Mouse (Mus musculus): ENCODE results near the gene Ndufa6. TPM values are rescaled to one million over a fixed set of nuclear protein-coding genes. Genes with fewer than 3 reads are reported as not detected.

Ndufa6 gene
- polyA plus RNA-seq, 1 experiment = 632 TPM

DNA sequence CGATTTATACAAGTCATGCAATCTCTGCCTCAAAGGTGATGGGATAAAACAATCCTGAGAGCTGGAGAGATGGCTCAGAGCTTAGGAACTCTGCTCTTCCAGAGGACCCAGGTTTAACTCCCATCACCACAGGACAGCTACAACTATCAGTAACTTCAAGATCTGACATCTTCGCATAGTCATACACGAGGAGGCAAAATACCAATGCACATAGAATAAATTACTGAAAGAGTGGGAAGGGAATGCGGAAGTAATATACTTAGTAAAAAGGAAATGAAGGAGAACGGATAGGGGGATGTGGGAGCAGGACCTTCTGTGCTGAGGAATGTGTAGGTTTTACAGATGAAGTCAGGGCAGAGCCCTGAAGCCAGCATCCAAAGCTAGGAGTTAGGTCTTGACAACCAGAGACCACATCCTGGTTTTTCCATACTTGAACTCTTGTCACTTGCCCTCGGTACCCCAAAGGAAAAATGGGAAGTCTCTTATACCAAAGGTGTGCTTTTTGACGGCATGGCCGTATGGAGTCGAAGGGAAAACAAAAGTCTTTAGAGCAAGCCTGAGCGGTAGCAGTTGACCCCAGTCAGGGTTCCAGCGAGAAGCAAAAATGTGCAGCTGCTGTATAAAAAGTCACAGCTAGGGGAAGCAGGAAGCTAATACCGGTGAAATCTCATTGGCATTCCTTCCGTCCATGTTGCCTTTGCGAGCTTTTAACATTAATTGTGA lies 7.4 kb downstream of the Ndufa6 start:
- Histone ChIP-seq H3K27me3 (replicated peaks; ENCODE audit: control insufficient read depth, insufficient read depth, low read length) (no peaks in the 10 kb centered on the region), H3K27ac (ENCODE audit: insufficient read depth, low read depth, low read length) (peak overlapping the region; percentile 86), H3K4me1 (ENCODE audit: control insufficient read depth, insufficient read depth, low read length) (peaks cover 31% of the 10 kb centered on the region), H3K4me3 (ENCODE audit: insufficient read depth, low read depth, low read length) (peak overlapping the region; percentile 50), H3K36me3 (ENCODE audit: control insufficient read depth, insufficient read depth, low read length) (peaks cover 3% of the 10 kb centered on the region; the same call in 1 of the 2 replicates)
- 5% methylated on average over 14 of the region's 14 CpGs for WGBS
- no peak for TF ChIP-seq CTCF (conservative IDR thresholded peaks at IDR 0.05; ENCODE audit: insufficient read depth, insufficient read length, low read depth, low read length)
- no peak for TF ChIP-seq POLR2A (IDR thresholded peaks at IDR 0.05; ENCODE audit: low read depth, low read length)
- no peak for DNase-seq

DNA sequence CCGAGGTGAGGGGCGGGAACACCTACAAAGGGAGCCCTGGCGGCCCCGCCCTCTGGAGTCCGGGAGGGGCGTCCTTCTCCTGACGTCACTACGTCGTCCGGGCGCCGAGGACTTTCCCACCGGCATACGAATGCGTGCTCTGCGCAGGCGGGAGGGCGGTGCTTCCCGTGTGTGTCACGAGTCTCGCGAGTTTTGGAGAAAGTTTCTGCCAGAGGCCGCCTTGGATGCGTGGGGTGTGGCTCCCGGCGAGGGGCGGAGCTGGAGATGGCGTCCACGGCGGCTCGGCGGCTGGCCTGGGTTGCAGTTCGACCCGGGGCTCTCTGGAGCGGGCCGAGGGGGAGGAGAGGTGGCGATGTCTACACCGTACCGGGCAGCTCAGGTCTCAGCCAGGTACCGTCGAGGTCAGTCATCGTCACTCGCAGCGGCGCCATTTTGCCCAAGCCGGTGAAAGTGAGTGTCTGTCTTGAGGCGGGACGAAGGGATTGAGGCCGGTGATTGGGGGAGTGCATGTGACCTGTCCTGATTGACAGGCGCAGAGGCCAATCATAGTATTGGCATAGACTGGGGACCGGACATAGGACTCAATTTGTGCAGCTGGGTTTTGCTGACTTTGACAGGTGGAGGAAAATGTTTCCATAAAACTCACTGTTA lies 8.2 kb downstream of the Ndufa6 start:
- peak overlapping the region; percentile 77 for H3K4me3 ChIP-seq (ENCODE audit: insufficient read depth, low read depth, low read length)
- TF ChIP-seq POLR2A (IDR thresholded peaks at IDR 0.05; ENCODE audit: low read depth, low read length) = peak; percentile 30
- TF ChIP-seq CTCF (conservative IDR thresholded peaks at IDR 0.05; ENCODE audit: insufficient read depth, insufficient read length, low read depth, low read length) = no peak
- WGBS = under 1% methylated on average over 51 of the region's 51 CpGs
- no peaks in the 10 kb centered on the region for H3K27me3 ChIP-seq (replicated peaks; ENCODE audit: control insufficient read depth, insufficient read depth, low read length)
- peaks cover 29% of the 10 kb centered on the region for H3K4me1 ChIP-seq (ENCODE audit: control insufficient read depth, insufficient read depth, low read length)
- H3K36me3 ChIP-seq (ENCODE audit: control insufficient read depth, insufficient read depth, low read length) = peaks cover 3% of the 10 kb centered on the region; the same call in 1 of the 2 replicates
- peak; percentile 99 for DNase-seq
- H3K27ac ChIP-seq (ENCODE audit: insufficient read depth, low read depth, low read length) = peak overlapping the region; percentile 92

DNA sequence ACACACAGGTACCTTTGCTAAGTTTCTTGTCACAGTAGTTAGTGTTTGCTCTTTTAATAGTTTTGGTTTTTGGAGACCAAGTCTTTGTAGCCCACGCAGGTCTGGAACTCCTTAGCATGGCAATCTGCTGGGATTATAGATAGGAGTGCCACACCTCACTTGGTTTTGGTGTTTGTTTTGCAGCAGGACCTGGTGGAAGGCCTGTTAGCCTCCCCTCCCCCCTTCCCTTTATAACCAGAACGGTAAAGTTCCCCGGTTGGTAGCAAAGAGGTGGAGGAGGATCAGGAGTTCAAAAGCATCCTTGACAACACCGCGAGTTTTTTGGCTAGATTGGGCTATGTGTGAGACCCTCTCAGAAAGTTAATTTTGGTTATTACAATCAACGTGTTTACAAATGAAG lies 9.2 kb downstream of the Ndufa6 start:
- Histone ChIP-seq H3K27ac (ENCODE audit: insufficient read depth, low read depth, low read length) (no peak overlapping the region), H3K4me1 (ENCODE audit: control insufficient read depth, insufficient read depth, low read length) (peaks cover 24% of the 10 kb centered on the region), H3K36me3 (ENCODE audit: control insufficient read depth, insufficient read depth, low read length) (peaks cover 3% of the 10 kb centered on the region; the same call in 1 of the 2 replicates), H3K4me3 (ENCODE audit: insufficient read depth, low read depth, low read length) (no peak overlapping the region), H3K27me3 (replicated peaks; ENCODE audit: control insufficient read depth, insufficient read depth, low read length) (no peaks in the 10 kb centered on the region)
- 88% methylated on average over 6 of the region's 6 CpGs for WGBS
- no peak for TF ChIP-seq POLR2A (IDR thresholded peaks at IDR 0.05; ENCODE audit: low read depth, low read length)
- no peak for TF ChIP-seq CTCF (conservative IDR thresholded peaks at IDR 0.05; ENCODE audit: insufficient read depth, insufficient read length, low read depth, low read length)
- no peak for DNase-seq

DNA sequence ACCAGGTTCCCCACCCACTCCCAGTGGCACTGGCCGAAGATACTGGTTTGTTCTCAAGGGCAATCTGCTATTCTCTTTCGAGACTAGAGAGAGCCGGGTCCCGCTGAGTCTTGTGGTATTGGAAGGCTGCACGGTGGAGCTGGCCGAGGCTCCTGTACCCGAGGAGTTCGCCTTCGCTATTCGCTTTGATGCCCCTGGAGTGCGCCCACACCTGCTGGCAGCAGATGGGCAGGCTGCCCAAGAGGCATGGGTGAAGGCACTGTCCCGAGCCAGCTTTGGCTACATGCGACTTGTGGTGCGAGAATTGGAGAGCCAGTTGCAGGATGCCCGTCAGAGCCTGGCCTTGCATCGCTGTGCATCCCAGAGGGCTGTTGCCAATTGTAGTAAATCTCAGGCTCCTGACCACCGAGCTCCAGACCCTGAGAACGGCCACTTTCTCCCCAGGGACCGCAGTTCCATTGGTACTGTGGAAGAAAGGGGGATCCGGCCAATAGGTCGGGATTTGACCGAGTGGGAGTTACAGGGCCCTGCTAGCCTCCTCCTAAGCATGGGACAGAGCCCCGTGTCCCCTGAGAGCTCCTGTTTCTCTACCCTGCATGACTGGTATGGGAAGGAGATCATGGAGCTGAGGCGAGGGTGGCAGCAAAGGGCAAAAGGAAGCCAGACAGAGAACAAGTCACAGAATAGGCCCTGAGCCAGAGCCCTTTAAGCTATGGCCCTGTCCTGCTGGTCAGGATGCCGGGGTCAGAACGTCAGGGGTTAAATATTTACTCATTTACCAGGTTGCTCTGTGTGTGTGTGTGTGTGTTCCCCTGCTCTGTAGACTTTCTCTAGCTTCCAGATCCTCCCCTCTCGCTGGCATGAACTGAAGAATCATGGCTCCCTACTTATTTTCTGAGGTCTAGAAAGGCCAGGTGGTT lies 10.5 kb downstream of the Ndufa6 start:
- no peak for TF ChIP-seq POLR2A (IDR thresholded peaks at IDR 0.05; ENCODE audit: low read depth, low read length)
- TF ChIP-seq CTCF (conservative IDR thresholded peaks at IDR 0.05; ENCODE audit: insufficient read depth, insufficient read length, low read depth, low read length) = no peak
- H3K4me3 ChIP-seq (ENCODE audit: insufficient read depth, low read depth, low read length) = no peak overlapping the region
- 66% methylated on average over 27 of the region's 27 CpGs for WGBS
- H3K36me3 ChIP-seq (ENCODE audit: control insufficient read depth, insufficient read depth, low read length) = no peaks in the 10 kb centered on the region
- peak; percentile 86 for DNase-seq
- H3K4me1 ChIP-seq (ENCODE audit: control insufficient read depth, insufficient read depth, low read length) = peaks cover 17% of the 10 kb centered on the region
- H3K27ac ChIP-seq (ENCODE audit: insufficient read depth, low read depth, low read length) = peak overlapping the region; percentile 33; the same call in 1 of the 2 replicates
- H3K27me3 ChIP-seq (replicated peaks; ENCODE audit: control insufficient read depth, insufficient read depth, low read length) = no peaks in the 10 kb centered on the region

DNA sequence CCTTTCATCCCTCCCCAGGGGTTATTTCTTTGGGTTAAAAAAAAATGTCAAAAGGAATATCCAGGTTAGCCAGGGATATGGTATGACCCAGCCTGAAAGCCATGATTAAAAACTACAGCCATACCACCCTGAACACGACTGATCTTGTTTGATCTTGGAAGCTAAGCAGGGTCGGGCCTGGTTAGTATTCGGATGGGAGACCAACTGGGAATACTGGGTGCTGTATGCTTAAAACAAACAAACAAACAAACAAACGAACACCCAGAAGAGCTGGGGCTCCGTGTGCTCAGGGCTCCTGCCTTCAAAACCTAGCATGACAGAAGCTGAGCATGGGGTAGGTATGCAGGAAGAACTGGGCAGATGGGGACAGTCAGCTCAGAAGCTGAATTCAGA lies 11.6 kb downstream of the Ndufa6 start:
- TF ChIP-seq CTCF (conservative IDR thresholded peaks at IDR 0.05; ENCODE audit: insufficient read depth, insufficient read length, low read depth, low read length) (no peak), POLR2A (IDR thresholded peaks at IDR 0.05; ENCODE audit: low read depth, low read length) (no peak)
- H3K27me3 ChIP-seq (replicated peaks; ENCODE audit: control insufficient read depth, insufficient read depth, low read length) = no peaks in the 10 kb centered on the region
- no peaks in the 10 kb centered on the region for H3K36me3 ChIP-seq (ENCODE audit: control insufficient read depth, insufficient read depth, low read length)
- H3K4me1 ChIP-seq (ENCODE audit: control insufficient read depth, insufficient read depth, low read length) = peaks cover 16% of the 10 kb centered on the region; the same call in 1 of the 2 replicates
- WGBS = 85% methylated on average over 5 of the region's 5 CpGs
- H3K4me3 ChIP-seq (ENCODE audit: insufficient read depth, low read depth, low read length) = no peak overlapping the region
- no peak for DNase-seq
- no peak overlapping the region for H3K27ac ChIP-seq (ENCODE audit: insufficient read depth, low read depth, low read length)

DNA sequence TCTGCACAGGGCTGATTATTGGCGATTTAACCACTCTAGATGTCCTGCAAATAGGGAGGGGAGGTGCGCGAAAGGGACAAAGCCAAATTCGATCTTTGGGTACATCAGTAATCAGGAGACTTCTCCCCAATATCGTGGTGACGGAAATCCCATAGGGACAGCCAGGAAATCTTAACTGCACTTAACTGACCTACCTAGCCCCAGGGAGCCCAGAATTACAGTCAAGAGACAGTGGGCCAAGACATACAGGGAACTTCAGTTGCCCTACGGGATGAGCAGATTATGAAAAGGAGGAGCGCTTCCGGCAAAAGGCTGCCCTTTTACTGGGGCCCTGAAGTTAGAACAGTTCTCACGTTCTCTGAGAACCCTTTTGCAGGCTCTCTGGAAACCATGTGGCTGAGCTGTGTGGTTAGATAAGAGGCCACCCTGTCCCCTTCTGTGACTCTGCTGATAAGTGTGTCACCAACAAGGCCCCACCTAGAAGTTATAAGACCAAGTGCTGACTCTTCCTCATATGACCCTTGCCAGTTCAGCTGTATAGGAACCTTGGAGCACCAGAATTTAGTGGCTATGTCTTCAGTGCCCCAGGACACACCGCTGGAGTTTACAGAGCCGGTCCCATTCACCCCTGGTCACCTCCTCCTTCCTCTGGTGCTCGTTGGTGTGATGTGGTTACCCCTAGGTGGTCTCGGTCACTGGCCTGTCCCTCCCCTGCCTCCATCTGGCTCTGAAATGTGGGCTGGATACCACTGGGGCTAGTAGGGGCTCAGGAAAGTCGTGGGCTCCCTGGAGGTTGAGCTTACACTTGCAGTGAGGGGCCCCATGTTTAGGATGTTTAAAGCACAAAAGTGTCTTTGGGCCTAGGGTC lies 12.2 kb downstream of the Ndufa6 start:
- H3K36me3 ChIP-seq (ENCODE audit: control insufficient read depth, insufficient read depth, low read length) = no peaks in the 10 kb centered on the region
- TF ChIP-seq CTCF (conservative IDR thresholded peaks at IDR 0.05; ENCODE audit: insufficient read depth, insufficient read length, low read depth, low read length) (no peak), POLR2A (IDR thresholded peaks at IDR 0.05; ENCODE audit: low read depth, low read length) (no peak)
- H3K4me1 ChIP-seq (ENCODE audit: control insufficient read depth, insufficient read depth, low read length) = peaks cover 16% of the 10 kb centered on the region; the same call in 1 of the 2 replicates
- no peak for DNase-seq
- no peaks in the 10 kb centered on the region for H3K27me3 ChIP-seq (replicated peaks; ENCODE audit: control insufficient read depth, insufficient read depth, low read length)
- H3K27ac ChIP-seq (ENCODE audit: insufficient read depth, low read depth, low read length) = no peak overlapping the region
- H3K4me3 ChIP-seq (ENCODE audit: insufficient read depth, low read depth, low read length) = no peak overlapping the region
- 77% methylated on average over 15 of the region's 15 CpGs for WGBS

All from kidney, adult 2 months (tissue).